Mouse (Mus musculus) forebrain, embryonic 11.5 days (tissue): Measurements from ENCODE around the gene Nlgn1. TPM values are rescaled to one million over a fixed set of nuclear protein-coding genes. Genes with fewer than 3 reads are reported as not detected.

Experiments used
- ATAC-seq: fragments of 200-750 bp; cut with Nextera tagmentation; replicated peaks from 2 replicates; pipeline ENCODE4 v1.8.0; 2017; ENCODE audit warnings: moderate TSS enrichment; ENCODE audit not compliant: low FRiP score
- DNase-seq: peaks from one replicate; pipeline ENCODE4 v3.0.0-alpha.2; 2017; ENCODE audit warnings: low spot score
- H3K27ac ChIP-seq: fragments of 300-500 bp; sonication (generic); 2 replicates; pipeline ENCODE4 v1.5.1; 2014; ENCODE audit warnings: low read depth, low read length
- H3K27me3 ChIP-seq: fragments of 300-500 bp; sonication (generic); 2 replicates; pipeline ENCODE4 v1.6.1; 2014; ENCODE audit warnings: mild to moderate bottlenecking, low read length, mixed read lengths; ENCODE audit not compliant: control insufficient read depth, insufficient read depth
- H3K36me3 ChIP-seq: fragments of 300-500 bp; sonication (generic); 2 replicates; pipeline ENCODE4 v1.6.1; 2014; ENCODE audit warnings: mild to moderate bottlenecking, low read length, moderate library complexity, mixed read lengths; ENCODE audit not compliant: control insufficient read depth, insufficient read depth
- H3K4me1 ChIP-seq: fragments of 300-500 bp; sonication (generic); replicated peaks from 2 replicates; pipeline ENCODE4 v1.6.1; 2014; ENCODE audit warnings: low read length, mixed read lengths; ENCODE audit not compliant: control insufficient read depth, insufficient read depth
- H3K4me2 ChIP-seq: fragments of 300-500 bp; sonication (generic); 2 replicates; pipeline ENCODE4 v1.6.1; 2014; ENCODE audit warnings: low read depth, mild to moderate bottlenecking, low read length, moderate library complexity, mixed read lengths; ENCODE audit not compliant: severe bottlenecking
- H3K4me3 ChIP-seq: fragments of 300-500 bp; sonication (generic); 2 replicates; pipeline ENCODE4 v1.5.1; 2014; ENCODE audit warnings: low read depth, low read length
- H3K9ac ChIP-seq: fragments of 300-500 bp; sonication (generic); 2 replicates; pipeline ENCODE4 v1.6.1; 2014; ENCODE audit warnings: low read length
- H3K9me3 ChIP-seq: fragments of 300-500 bp; sonication (generic); 2 replicates; pipeline ENCODE4 v1.6.1; 2016; ENCODE audit warnings: low read length, mixed read lengths; ENCODE audit not compliant: control insufficient read depth
- WGBS: fragments of 180-500 bp; shearing (Covaris S2); extraction: QIAGEN DNeasy Blood & Tissue Kit; methylation state at CpG from one replicate; pipeline ENCODE4 v1.1.7; 2014; 5-methylcytosine and 5-hydroxymethylcytosine counted together
- polyA plus RNA-seq: library from polyadenylated mRNA; unstranded; fragments of >200 nt; fragmentation: Nextera tagmentation; extraction: Ambion mirVana; gene quantifications from 2 replicates; pipeline ENCODE4 v1.2.1, GENCODE M21; 2014

The Nlgn1 gene
- polyA plus RNA-seq, 1 experiment from 2014 or later = 4.0 TPM

DNA sequence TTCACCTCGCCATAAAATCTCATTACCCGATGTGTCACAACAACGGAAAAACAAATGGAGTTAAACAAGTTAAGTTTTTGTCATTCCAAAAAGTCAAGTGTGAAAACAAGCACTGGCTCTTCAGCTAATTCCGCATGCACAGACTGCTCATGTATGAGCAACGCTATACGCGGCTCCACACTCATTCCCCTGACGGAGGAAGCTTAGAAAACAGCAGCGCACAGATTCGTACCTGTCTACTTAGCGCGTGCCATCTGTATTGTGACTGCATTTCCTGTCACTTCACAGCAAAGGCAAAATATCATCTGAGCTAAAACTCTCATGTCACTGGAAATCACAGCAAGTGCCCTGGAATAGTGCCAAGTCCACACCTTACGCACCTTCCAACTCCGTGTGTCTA lies 674.3 kb downstream of the Nlgn1 start:
- no peak for ATAC-seq
- Histone ChIP-seq H3K4me2 (no peak overlapping the region), H3K4me3 (no peak overlapping the region), H3K9me3 (no peaks in the 10 kb centered on the region), H3K36me3 (no peaks in the 10 kb centered on the region), H3K27ac (no peak overlapping the region), H3K9ac (no peak overlapping the region), H3K4me1 (no peaks in the 10 kb centered on the region), H3K27me3 (no peaks in the 10 kb centered on the region)
- WGBS = 95% methylated on average over 14 of the region's 14 CpGs
- DNase-seq = no peak

GRCm38 (mm10) chr3:25657074-25657473 lies 675.2 kb downstream of the Nlgn1 start:
- Histone ChIP-seq H3K9ac (no peak overlapping the region), H3K27ac (no peak overlapping the region), H3K36me3 (no peaks in the 10 kb centered on the region), H3K4me3 (no peak overlapping the region), H3K27me3 (no peaks in the 10 kb centered on the region), H3K4me1 (no peaks in the 10 kb centered on the region), H3K9me3 (no peaks in the 10 kb centered on the region), H3K4me2 (no peak overlapping the region)
- DNase-seq (no peak), ATAC-seq (no peak)
- 91% methylated on average over 11 of the region's 11 CpGs for WGBS

- H3K27ac ChIP-seq = no peak overlapping the region
- H3K9ac ChIP-seq = no peak overlapping the region
- ATAC-seq = peak; percentile 36; the same call in 1 of the 2 replicates
- no peak for DNase-seq
- 71% methylated on average over 4 of the region's 4 CpGs for WGBS
- no peaks in the 10 kb centered on the region for H3K36me3 ChIP-seq
- no peak overlapping the region for H3K4me3 ChIP-seq
- no peaks in the 10 kb centered on the region for H3K9me3 ChIP-seq
- no peak overlapping the region for H3K4me2 ChIP-seq
- H3K27me3 ChIP-seq = no peaks in the 10 kb centered on the region
- H3K4me1 ChIP-seq = no peaks in the 10 kb centered on the region
Observed at GRCm38 (mm10) chr3:25653010-25653409, 679.2 kb downstream of the Nlgn1 start.

DNA sequence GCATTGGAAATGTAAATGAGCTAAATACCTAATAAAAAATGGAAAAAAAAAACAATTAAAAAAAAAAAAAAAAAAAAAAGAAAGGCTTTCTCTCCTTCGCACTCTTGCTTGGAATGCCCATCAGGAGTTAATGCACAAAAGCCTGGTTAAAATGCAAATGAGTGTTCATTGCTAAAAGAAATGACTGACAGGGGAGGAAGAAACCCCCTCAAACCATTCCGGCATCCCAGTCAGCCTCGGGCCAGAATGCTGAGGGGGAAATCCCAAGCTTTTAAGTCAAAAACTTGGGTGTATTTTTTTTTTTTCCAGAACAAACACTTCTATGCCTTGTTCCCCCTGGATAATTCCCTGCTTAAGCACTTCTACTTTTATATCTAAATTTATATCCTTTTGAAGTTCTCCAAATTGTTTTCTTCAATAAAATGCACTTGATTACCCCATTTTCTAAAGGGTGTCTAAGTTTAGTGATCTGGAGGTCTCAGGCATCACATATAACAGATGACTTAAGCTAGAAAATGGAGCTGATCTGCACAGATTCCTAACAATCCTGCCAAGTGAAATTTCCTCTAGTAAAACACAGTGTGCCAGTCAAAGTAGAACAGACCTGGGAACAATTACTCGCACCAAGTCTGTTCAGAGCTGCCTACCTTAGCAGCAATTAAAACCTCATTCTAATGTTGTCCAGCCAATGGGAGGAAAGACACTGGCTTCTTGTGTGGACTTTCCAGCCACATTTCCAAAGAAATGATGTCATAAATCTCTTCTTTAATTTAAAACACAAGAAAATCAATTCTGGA lies 686.2 kb downstream of the Nlgn1 start:
- ATAC-seq = no peak; the same call in 1 of the 2 replicates
- H3K36me3 ChIP-seq = no peaks in the 10 kb centered on the region

DNA sequence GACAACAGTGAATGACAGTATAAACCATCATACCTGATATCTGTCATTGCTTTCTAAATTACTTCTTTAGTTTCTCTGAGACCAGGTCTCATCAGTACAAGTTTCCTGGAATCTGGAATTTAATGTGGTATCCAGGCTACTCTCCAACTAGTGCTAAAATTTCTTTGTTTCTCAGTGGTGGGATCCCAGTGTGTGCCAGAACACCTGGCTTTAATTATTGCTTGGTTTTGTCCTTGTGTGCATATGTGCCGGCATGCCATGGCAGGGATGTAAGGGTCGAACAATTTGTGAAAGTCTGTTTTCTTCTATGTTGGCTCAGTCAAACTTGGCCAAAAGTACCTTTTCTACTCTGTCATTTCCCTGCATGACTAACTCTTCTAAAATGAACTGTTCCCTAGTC lies 703.1 kb downstream of the Nlgn1 start:
- H3K4me1 ChIP-seq = no peaks in the 10 kb centered on the region
- H3K27ac ChIP-seq = no peak overlapping the region
- no peak overlapping the region for H3K4me3 ChIP-seq
- H3K9ac ChIP-seq = no peak overlapping the region
- no peaks in the 10 kb centered on the region for H3K9me3 ChIP-seq
- ATAC-seq (no peak), DNase-seq (no peak)
- no peaks in the 10 kb centered on the region for H3K27me3 ChIP-seq
- 90% methylated on average over 2 of the region's 2 CpGs for WGBS
- no peak overlapping the region for H3K4me2 ChIP-seq
- no peaks in the 10 kb centered on the region for H3K36me3 ChIP-seq

More for the DNA sequence above, 686.2 kb downstream of the Nlgn1 start:
- DNase-seq = no peak
- Histone ChIP-seq H3K9ac (no peak overlapping the region), H3K27me3 (no peaks in the 10 kb centered on the region), H3K4me2 (no peak overlapping the region), H3K4me3 (no peak overlapping the region), H3K4me1 (no peaks in the 10 kb centered on the region), H3K27ac (no peak overlapping the region), H3K9me3 (no peaks in the 10 kb centered on the region)
- WGBS = 52% methylated on average over 4 of the region's 4 CpGs

- ATAC-seq = no peak
- WGBS = 12% methylated on average over 1 of the region's 1 CpGs
Observed at GRCm38 (mm10) chr3:25606597-25606996, 725.7 kb downstream of the Nlgn1 start.

DNA sequence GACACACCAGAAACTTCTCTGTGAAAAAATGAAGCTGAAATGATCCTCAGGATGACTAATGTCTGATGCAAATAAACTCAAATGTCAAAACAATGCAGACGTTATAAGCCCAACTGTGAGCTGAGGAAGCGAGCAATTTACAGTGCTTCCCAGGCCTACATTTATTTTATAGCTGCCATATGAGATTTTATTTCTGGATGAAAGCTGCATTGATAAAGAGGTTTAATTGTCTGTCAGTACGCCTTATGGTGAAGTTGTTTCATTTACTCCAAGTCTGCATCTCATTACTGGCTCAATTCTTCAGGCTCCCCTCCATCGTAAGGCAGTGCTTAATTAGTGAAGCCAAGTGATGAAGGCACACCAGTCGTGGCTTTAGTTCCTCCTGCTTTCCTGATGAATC lies 734.7 kb downstream of the Nlgn1 start:
- Histone ChIP-seq H3K4me3 (no peak overlapping the region), H3K27ac (no peak overlapping the region), H3K36me3 (no peaks in the 10 kb centered on the region), H3K9me3 (no peaks in the 10 kb centered on the region), H3K4me2 (no peak overlapping the region), H3K4me1 (no peaks in the 10 kb centered on the region), H3K27me3 (no peaks in the 10 kb centered on the region), H3K9ac (no peak overlapping the region)
- no peak for ATAC-seq
- WGBS = 46% methylated on average over 5 of the region's 5 CpGs
- no peak for DNase-seq

More at GRCm38 (mm10) chr3:25606597-25606996, 725.7 kb downstream of the Nlgn1 start:
- H3K27ac ChIP-seq = no peak overlapping the region
- no peaks in the 10 kb centered on the region for H3K4me1 ChIP-seq
- H3K27me3 ChIP-seq = no peaks in the 10 kb centered on the region
- no peak overlapping the region for H3K9ac ChIP-seq
- no peaks in the 10 kb centered on the region for H3K9me3 ChIP-seq
- no peaks in the 10 kb centered on the region for H3K36me3 ChIP-seq
- H3K4me3 ChIP-seq = no peak overlapping the region
- no peak for DNase-seq
- no peak overlapping the region for H3K4me2 ChIP-seq

- Histone ChIP-seq H3K27ac (no peak overlapping the region), H3K36me3 (no peaks in the 10 kb centered on the region), H3K4me2 (no peak overlapping the region), H3K9me3 (no peaks in the 10 kb centered on the region), H3K27me3 (no peaks in the 10 kb centered on the region), H3K9ac (no peak overlapping the region), H3K4me3 (no peak overlapping the region), H3K4me1 (no peaks in the 10 kb centered on the region)
- ATAC-seq (no peak; the same call in 1 of the 2 replicates), DNase-seq (no peak)
- 44% methylated on average over 5 of the region's 5 CpGs for WGBS
Observed at GRCm38 (mm10) chr3:25575526-25575925, 756.7 kb downstream of the Nlgn1 start.

- no peak for DNase-seq
- Histone ChIP-seq H3K27ac (no peak overlapping the region), H3K9me3 (no peaks in the 10 kb centered on the region), H3K27me3 (no peaks in the 10 kb centered on the region), H3K4me1 (no peaks in the 10 kb centered on the region), H3K4me3 (no peak overlapping the region), H3K36me3 (no peaks in the 10 kb centered on the region), H3K9ac (no peak overlapping the region), H3K4me2 (no peak overlapping the region)
- WGBS = 85% methylated on average over 3 of the region's 3 CpGs
- ATAC-seq = no peak
Observed at GRCm38 (mm10) chr3:25574840-25575239, 757.4 kb downstream of the Nlgn1 start.
